Mouse (Mus musculus) neural tube, embryonic 13.5 days (tissue): ENCODE measurements around the gene C5ar1. TPM values are rescaled to one million over a fixed set of nuclear protein-coding genes. Genes with fewer than 3 reads are reported as not detected.

Source experiments
- ATAC-seq: fragments of 200-750 bp; cut with Nextera tagmentation; 2 replicates; pipeline ENCODE4 v1.8.0; 2017; ENCODE audit warnings: low read depth, mild to moderate bottlenecking, moderate TSS enrichment, moderate library complexity
- H3K27ac ChIP-seq: fragments of 300-500 bp; sonication (generic); replicated peaks from 2 replicates; pipeline ENCODE4 v1.5.1; 2015; ENCODE audit warnings: moderate library complexity, mild to moderate bottlenecking, inconsistent platforms
- H3K27me3 ChIP-seq: fragments of 300-500 bp; sonication (generic); 2 replicates; pipeline ENCODE4 v1.6.1; 2015; ENCODE audit warnings: mild to moderate bottlenecking, inconsistent platforms
- H3K36me3 ChIP-seq: fragments of 300-500 bp; sonication (generic); 2 replicates; pipeline ENCODE4 v1.6.1; 2015; ENCODE audit warnings: mild to moderate bottlenecking, inconsistent platforms
- H3K4me1 ChIP-seq: fragments of 300-500 bp; sonication (generic); replicated peaks from 2 replicates; pipeline ENCODE4 v1.6.1; 2015; ENCODE audit warnings: inconsistent platforms
- H3K4me2 ChIP-seq: fragments of 300-500 bp; sonication (generic); 2 replicates; pipeline ENCODE4 v1.6.1; 2015; ENCODE audit warnings: inconsistent platforms, mild to moderate bottlenecking, moderate library complexity
- H3K4me3 ChIP-seq: fragments of 300-500 bp; sonication (generic); 2 replicates; pipeline ENCODE4 v1.5.1; 2015; ENCODE audit warnings: mild to moderate bottlenecking, inconsistent platforms
- H3K9ac ChIP-seq: fragments of 300-500 bp; sonication (generic); 2 replicates; pipeline ENCODE4 v1.6.1; 2015; ENCODE audit warnings: moderate library complexity, mild to moderate bottlenecking, inconsistent platforms
- H3K9me3 ChIP-seq: fragments of 300-500 bp; sonication (generic); 2 replicates; pipeline ENCODE4 v1.6.1; 2016; ENCODE audit warnings: inconsistent platforms
- WGBS: fragments of 180-500 bp; shearing (Covaris S2); methylation state at CpG from one replicate; pipeline ENCODE4 v1.1.7; 2015; 5-methylcytosine and 5-hydroxymethylcytosine counted together
- polyA plus RNA-seq: library from polyadenylated mRNA; unstranded; fragments of >200 nt; fragmentation: Nextera tagmentation; extraction: Ambion mirVana; gene quantifications from 2 replicates; pipeline ENCODE4 v1.2.1, GENCODE M21; 2015

C5ar1 gene
- polyA plus RNA-seq, 1 experiment from 2014 or later: 2.3 TPM

GRCm38 (mm10) chr7:16208781-16209665 is 50.3 kb downstream of the C5ar1 start:
- H3K27ac ChIP-seq: no peak overlapping the region
- 90% methylated on average over 21 of the region's 21 CpGs for WGBS
- no peaks in the 10 kb centered on the region for H3K9me3 ChIP-seq
- H3K4me3 ChIP-seq: no peak overlapping the region
- H3K36me3 ChIP-seq: peaks cover 93% of the 10 kb centered on the region
- ATAC-seq: no peak
- H3K4me2 ChIP-seq: no peak overlapping the region
- no peaks in the 10 kb centered on the region for H3K27me3 ChIP-seq
- H3K9ac ChIP-seq: no peak overlapping the region
- H3K4me1 ChIP-seq: no peaks in the 10 kb centered on the region

GRCm38 (mm10) chr7:16207496-16207895 is 51.8 kb downstream of the C5ar1 start:
- Histone ChIP-seq H3K27ac (no peak overlapping the region), H3K4me3 (no peak overlapping the region), H3K9ac (no peak overlapping the region), H3K9me3 (no peaks in the 10 kb centered on the region), H3K27me3 (no peaks in the 10 kb centered on the region), H3K36me3 (peaks cover 93% of the 10 kb centered on the region), H3K4me1 (no peaks in the 10 kb centered on the region), H3K4me2 (no peak overlapping the region)
- WGBS: 90% methylated on average over 10 of the region's 10 CpGs
- ATAC-seq: no peak

- no peak overlapping the region for H3K4me3 ChIP-seq
These were observed 52.3 kb downstream of the C5ar1 start for GRCm38 (mm10) chr7:16207076-16207475.

DNA sequence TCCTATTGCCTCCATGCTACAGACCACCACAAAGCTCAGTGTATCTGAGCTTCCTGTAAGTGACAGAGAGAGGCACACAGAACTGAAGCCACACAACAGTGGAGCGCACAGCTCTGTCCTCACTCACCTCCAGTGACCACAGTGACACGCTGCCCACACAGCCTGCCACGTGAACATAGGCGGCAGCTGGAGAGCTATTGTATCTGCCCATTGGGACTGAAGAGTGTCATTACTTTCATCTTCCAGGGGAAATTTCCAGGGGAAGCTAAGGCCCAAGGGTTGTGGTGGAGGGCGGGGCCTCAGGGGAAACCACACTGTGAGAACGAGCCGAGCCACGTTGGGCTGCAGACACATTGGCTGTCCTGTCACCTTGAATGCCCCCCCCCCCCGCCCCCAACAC is 54.5 kb downstream of the C5ar1 start:
- no peaks in the 10 kb centered on the region for H3K27me3 ChIP-seq
- H3K36me3 ChIP-seq: peaks cover 94% of the 10 kb centered on the region
- no peak overlapping the region for H3K4me3 ChIP-seq
- no peaks in the 10 kb centered on the region for H3K4me1 ChIP-seq
- no peak overlapping the region for H3K27ac ChIP-seq
- no peak overlapping the region for H3K4me2 ChIP-seq
- ATAC-seq: no peak
- no peak overlapping the region for H3K9ac ChIP-seq
- no peaks in the 10 kb centered on the region for H3K9me3 ChIP-seq
- WGBS: 81% methylated on average over 9 of the region's 9 CpGs

More at GRCm38 (mm10) chr7:16207076-16207475, 52.3 kb downstream of the C5ar1 start:
- Histone ChIP-seq H3K4me2 (no peak overlapping the region), H3K9me3 (no peaks in the 10 kb centered on the region), H3K27me3 (no peaks in the 10 kb centered on the region), H3K27ac (no peak overlapping the region), H3K4me1 (no peaks in the 10 kb centered on the region), H3K36me3 (peaks cover 95% of the 10 kb centered on the region), H3K9ac (no peak overlapping the region)
- no peak for ATAC-seq
- 86% methylated on average over 7 of the region's 7 CpGs for WGBS

DNA sequence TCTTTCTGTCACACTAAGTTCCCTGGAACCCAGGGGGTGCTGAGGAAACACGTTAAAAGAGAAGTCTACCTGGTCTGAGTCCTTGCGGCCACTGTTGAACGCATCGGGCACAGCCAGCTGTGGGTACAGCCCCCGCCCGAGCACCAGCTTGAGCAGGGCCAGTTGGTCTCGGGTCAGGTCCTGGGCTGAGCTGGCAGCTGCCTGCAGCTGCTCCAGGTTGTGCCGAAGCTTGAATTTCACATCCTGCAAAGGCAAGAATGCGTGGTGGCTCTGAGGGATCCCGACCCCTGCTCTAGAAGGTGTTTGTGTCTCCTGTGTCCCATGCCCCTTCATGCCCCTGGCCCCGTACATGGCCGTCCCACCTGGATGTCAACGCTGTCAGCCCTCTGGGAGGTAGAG is 55.8 kb downstream of the C5ar1 start:
- H3K9me3 ChIP-seq: no peaks in the 10 kb centered on the region
- ATAC-seq: no peak
- H3K9ac ChIP-seq: no peak overlapping the region
- no peaks in the 10 kb centered on the region for H3K4me1 ChIP-seq
- no peak overlapping the region for H3K4me3 ChIP-seq
- H3K36me3 ChIP-seq: peaks cover 94% of the 10 kb centered on the region
- no peak overlapping the region for H3K4me2 ChIP-seq
- H3K27ac ChIP-seq: no peak overlapping the region
- no peaks in the 10 kb centered on the region for H3K27me3 ChIP-seq
- 91% methylated on average over 13 of the region's 13 CpGs for WGBS

DNA sequence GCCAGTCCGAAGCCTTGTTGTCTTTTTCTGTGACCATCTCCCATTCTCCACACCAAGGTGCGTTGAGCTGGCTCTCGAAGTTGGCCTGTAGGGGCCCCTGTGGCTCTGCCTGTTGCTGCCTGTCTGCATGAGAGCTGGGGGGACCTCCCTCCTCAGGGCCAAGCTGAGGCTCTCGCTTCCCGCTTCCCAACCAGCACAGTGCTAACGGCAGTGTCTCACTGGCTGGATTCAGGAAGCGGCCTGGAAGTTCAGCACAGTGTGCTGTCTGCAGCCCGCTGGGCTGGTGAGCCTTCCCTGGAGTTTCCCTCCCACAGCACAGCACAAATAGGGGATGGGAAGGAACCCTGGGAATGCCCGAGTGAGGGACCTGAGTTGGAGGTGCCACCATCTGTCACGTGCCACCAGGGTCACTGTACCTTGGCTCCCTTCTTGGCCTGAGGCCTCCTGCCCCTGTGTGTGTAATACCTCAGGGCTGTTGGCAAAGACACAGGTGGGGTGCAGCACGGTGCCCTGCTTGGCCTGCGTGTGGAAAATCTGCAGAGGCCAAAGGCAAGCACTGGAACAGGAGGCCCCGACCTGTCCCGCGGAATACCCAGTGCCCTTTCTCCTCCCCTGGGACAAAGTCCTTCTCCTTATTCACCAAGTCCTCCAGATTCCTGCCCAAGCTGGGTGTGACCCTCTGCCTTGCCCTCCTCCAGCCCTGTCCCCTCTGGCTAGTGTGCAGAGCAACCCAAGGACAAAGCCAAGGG is 56.4 kb downstream of the C5ar1 start:
- ATAC-seq: no peak
- Histone ChIP-seq H3K36me3 (peaks cover 97% of the 10 kb centered on the region), H3K27me3 (no peaks in the 10 kb centered on the region), H3K9me3 (no peaks in the 10 kb centered on the region), H3K4me3 (no peak overlapping the region), H3K4me2 (no peak overlapping the region), H3K27ac (no peak overlapping the region), H3K4me1 (no peaks in the 10 kb centered on the region), H3K9ac (no peak overlapping the region)
- 85% methylated on average over 15 of the region's 15 CpGs for WGBS

DNA sequence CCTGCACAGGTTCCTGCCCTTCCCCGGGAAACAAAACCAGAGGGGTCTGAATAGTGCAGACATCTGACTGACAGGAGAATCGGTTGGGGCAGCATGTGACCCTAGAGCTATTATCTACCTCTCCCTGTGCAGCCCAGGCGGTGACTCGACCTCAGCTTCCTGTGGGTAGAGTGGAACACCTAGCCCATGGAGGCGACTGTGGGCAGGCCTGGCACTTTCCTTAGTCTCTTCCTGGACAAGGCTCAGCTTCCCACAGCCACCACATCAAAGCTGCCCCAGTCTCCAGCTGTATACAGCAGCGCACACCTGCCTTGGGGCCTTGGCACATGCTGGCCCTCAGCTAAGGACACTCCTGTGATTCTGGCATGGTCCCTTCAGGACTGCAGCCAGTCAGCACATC is 58.2 kb downstream of the C5ar1 start:
- Histone ChIP-seq H3K9me3 (no peaks in the 10 kb centered on the region), H3K27ac (no peak overlapping the region), H3K36me3 (peaks cover 97% of the 10 kb centered on the region), H3K4me1 (0 out of 2 replicates have a peak, but pooled peaks cover 4% of the 10 kb centered on the region), H3K9ac (no peak overlapping the region), H3K27me3 (no peaks in the 10 kb centered on the region), H3K4me2 (no peak overlapping the region), H3K4me3 (no peak overlapping the region)
- ATAC-seq: no peak
- 85% methylated on average over 6 of the region's 6 CpGs for WGBS

DNA sequence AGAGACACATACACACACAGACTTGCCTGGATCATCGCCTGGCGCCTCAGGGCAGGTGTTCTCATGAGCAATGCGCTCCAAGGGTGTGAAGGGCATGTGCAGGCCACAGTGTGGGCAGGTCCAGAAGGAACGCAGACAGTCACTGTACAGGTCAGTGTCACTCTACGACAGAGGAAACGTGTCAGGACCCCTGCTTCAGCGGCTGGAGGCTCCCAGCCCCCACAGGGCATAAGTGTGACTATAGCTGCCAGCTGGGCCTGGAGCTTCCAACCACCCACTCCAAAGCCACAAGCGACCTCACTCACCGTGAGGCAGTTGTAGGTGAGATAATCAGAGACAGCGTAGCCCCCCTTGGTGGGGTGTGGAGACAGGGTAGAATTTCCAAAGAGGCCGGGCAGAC is 60.8 kb downstream of the C5ar1 start:
- 0 out of 2 replicates have a peak, but pooled peaks cover 4% of the 10 kb centered on the region for H3K4me1 ChIP-seq
- 93% methylated on average over 11 of the region's 11 CpGs for WGBS
- no peak overlapping the region for H3K4me3 ChIP-seq
- H3K27me3 ChIP-seq: no peaks in the 10 kb centered on the region
- H3K36me3 ChIP-seq: peaks cover 81% of the 10 kb centered on the region
- H3K9ac ChIP-seq: no peak overlapping the region
- H3K4me2 ChIP-seq: no peak overlapping the region
- H3K9me3 ChIP-seq: no peaks in the 10 kb centered on the region
- ATAC-seq: no peak
- no peak overlapping the region for H3K27ac ChIP-seq

DNA sequence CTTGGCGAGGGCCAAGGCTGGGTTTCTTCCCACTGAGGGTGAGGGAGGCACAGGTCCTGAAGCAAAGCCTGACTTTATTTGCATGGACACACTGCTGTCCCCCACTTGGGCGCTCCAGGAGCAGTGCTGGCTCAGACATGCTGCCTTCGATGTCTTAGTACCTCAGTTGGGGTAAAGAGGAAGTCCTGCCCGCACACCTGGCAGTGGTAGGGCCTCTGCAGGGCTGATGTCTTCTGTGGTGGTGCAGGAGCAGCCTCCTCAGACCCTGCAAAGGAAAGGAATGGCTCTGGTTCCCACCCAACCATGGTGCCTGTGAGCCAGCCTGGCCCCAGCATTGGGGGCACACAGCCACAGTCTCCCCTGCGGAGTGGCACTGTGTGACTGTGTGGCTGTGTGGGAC is 62.2 kb downstream of the C5ar1 start:
- Histone ChIP-seq H3K36me3 (peaks cover 67% of the 10 kb centered on the region), H3K27ac (no peak overlapping the region)
- ATAC-seq: no peak

More for the DNA sequence above, 62.2 kb downstream of the C5ar1 start:
- peaks cover 6% of the 10 kb centered on the region; the same call in 1 of the 2 replicates for H3K4me1 ChIP-seq
- H3K4me2 ChIP-seq: no peak overlapping the region
- 76% methylated on average over 5 of the region's 5 CpGs for WGBS
- no peaks in the 10 kb centered on the region for H3K27me3 ChIP-seq
- no peaks in the 10 kb centered on the region for H3K9me3 ChIP-seq
- H3K4me3 ChIP-seq: no peak overlapping the region
- no peak overlapping the region for H3K9ac ChIP-seq

Other genes with a start within 250 kb of the C5ar1 start
- 8.4 and 9.2 TPM in 2 replicates for gene Bicra, start 211.6 kb downstream of the C5ar1 start, polyA plus RNA-seq
- 0.04 and 0.10 TPM in 2 replicates for gene Zfp541, start 197.7 kb downstream of the C5ar1 start, polyA plus RNA-seq
- 235 and 247 TPM in 2 replicates for gene Napa, start 161.1 kb downstream of the C5ar1 start, polyA plus RNA-seq
- 37.9 and 41.4 TPM in 2 replicates for gene Kptn, start 139.6 kb downstream of the C5ar1 start, polyA plus RNA-seq
- 1.1 and 1.4 TPM in 2 replicates for gene Slc8a2, start 129.7 kb downstream of the C5ar1 start, polyA plus RNA-seq
- gene Meis3, start 84.5 kb downstream of the C5ar1 start, polyA plus RNA-seq: 139 and 161 TPM in 2 replicates
- 11.3 and 13.2 TPM in 2 replicates for gene Dhx34, start 37.5 kb downstream of the C5ar1 start, polyA plus RNA-seq
- gene C5ar2, start 15.4 kb downstream of the C5ar1 start, polyA plus RNA-seq: 0.15 TPM in 1 of 2 replicates, not detected in the other
- gene Inafm1, start 14.1 kb upstream of the C5ar1 start, polyA plus RNA-seq: 30.0 and 39.3 TPM in 2 replicates
- 31.2 and 35.4 TPM in 2 replicates for gene Ccdc9, start 27.3 kb upstream of the C5ar1 start, polyA plus RNA-seq
- 22.4 and 22.8 TPM in 2 replicates for gene Bbc3, start 48.9 kb upstream of the C5ar1 start, polyA plus RNA-seq
- 264 and 281 TPM in 2 replicates for gene Sae1, start 128.3 kb upstream of the C5ar1 start, polyA plus RNA-seq
- gene Zc3h4, start 141.4 kb upstream of the C5ar1 start, polyA plus RNA-seq: 16.8 and 19.9 TPM in 2 replicates
- 54.6 and 59.0 TPM in 2 replicates for gene Tmem160, start 193.2 kb upstream of the C5ar1 start, polyA plus RNA-seq
- gene Npas1, start 218.2 kb upstream of the C5ar1 start, polyA plus RNA-seq: 1.6 and 1.7 TPM in 2 replicates